Mouse (Mus musculus) liver, postnatal 0 days (tissue): ENCODE measurements around the gene Gm37240. TPM values are rescaled to one million over a fixed set of nuclear protein-coding genes. Genes with fewer than 3 reads are reported as not detected.
"Not testable (repeated sequence)": the region's sequence is repeated elsewhere in the genome, so short reads cannot be mapped to it uniquely, and the experiment has no call there.

ENCODE experiments used
- ATAC-seq: fragments of 200-750 bp; cut with Nextera tagmentation; 2 replicates; pipeline ENCODE4 v1.8.0; 2017; ENCODE audit warnings: mild to moderate bottlenecking, moderate library complexity
- DNase-seq: peaks from one replicate; pipeline ENCODE4 v3.0.0-alpha.2; 2016
- H3K27ac ChIP-seq: fragments of 300-500 bp; sonication (generic); 2 replicates; pipeline ENCODE4 v1.5.1; 2014; ENCODE audit warnings: antibody characterized with exemption, moderate library complexity, mild to moderate bottlenecking, low read depth
- H3K27me3 ChIP-seq: fragments of 300-500 bp; sonication (generic); 2 replicates; pipeline ENCODE4 v1.6.1; 2014; ENCODE audit warnings: low read length, control low read depth, mixed read lengths; ENCODE audit not compliant: insufficient read depth
- H3K36me3 ChIP-seq: fragments of 300-500 bp; sonication (generic); replicated peaks from 2 replicates; pipeline ENCODE4 v1.6.1; 2014; ENCODE audit warnings: mild to moderate bottlenecking, control low read depth, low read length, moderate library complexity, mixed read lengths; ENCODE audit not compliant: insufficient read depth
- H3K4me1 ChIP-seq: fragments of 300-500 bp; sonication (generic); 2 replicates; pipeline ENCODE4 v1.6.1; 2014; ENCODE audit warnings: antibody characterized with exemption, mild to moderate bottlenecking, control low read depth; ENCODE audit not compliant: insufficient read depth
- H3K4me2 ChIP-seq: fragments of 300-500 bp; sonication (generic); 2 replicates; pipeline ENCODE4 v1.6.1; 2014; ENCODE audit warnings: low read depth, mild to moderate bottlenecking, low read length, moderate library complexity, mixed read lengths
- H3K4me3 ChIP-seq: fragments of 300-500 bp; sonication (generic); 2 replicates; pipeline ENCODE4 v1.5.1; 2014; ENCODE audit warnings: low read depth, low read length
- H3K9ac ChIP-seq: fragments of 300-500 bp; sonication (generic); replicated peaks from 2 replicates; pipeline ENCODE4 v1.6.1; 2014; ENCODE audit warnings: mild to moderate bottlenecking, moderate library complexity
- H3K9me3 ChIP-seq: fragments of 300-500 bp; sonication (generic); 2 replicates; pipeline ENCODE4 v1.6.1; 2016; ENCODE audit warnings: mild to moderate bottlenecking, control low read depth, low read length, mixed read lengths
- CTCF ChIP-seq: sonication (generic); IDR thresholded peaks from 2 replicates; pipeline ENCODE4 v1.5.1; 2016; ENCODE audit warnings: antibody characterized with exemption, low read depth
- EP300 ChIP-seq: IDR thresholded peaks from 2 replicates; pipeline ENCODE4 v1.6.1; 2016; ENCODE audit warnings: antibody characterized with exemption, low read depth, mild to moderate bottlenecking
- WGBS: fragments of 180-500 bp; shearing (Covaris S2); extraction: QIAGEN DNeasy Blood & Tissue Kit; methylation state at CpG from one replicate; pipeline ENCODE4 v1.1.7; 2014; ENCODE audit not compliant: insufficient replicate concordance; 5-methylcytosine and 5-hydroxymethylcytosine counted together
- polyA plus RNA-seq: library from polyadenylated mRNA; unstranded; fragments of >200 nt; fragmentation: Nextera tagmentation; extraction: Ambion mirVana; gene quantifications from 2 replicates; pipeline ENCODE4 v1.2.1, GENCODE M21; 2015

The Gm37240 gene
- polyA plus RNA-seq, 1 experiment from 2014 or later: 0.72 TPM

- H3K27me3 ChIP-seq: no peaks in the 10 kb centered on the region
- H3K36me3 ChIP-seq: no peaks in the 10 kb centered on the region; the same call in 1 of the 2 replicates
- no peak for DNase-seq
- H3K9me3 ChIP-seq: no peaks in the 10 kb centered on the region
- H3K4me2 ChIP-seq: no peak overlapping the region
- ATAC-seq: peak; percentile 77
- no peak overlapping the region for H3K9ac ChIP-seq
- no peak overlapping the region for H3K4me3 ChIP-seq
- H3K4me1 ChIP-seq: peaks cover 5% of the 10 kb centered on the region; the same call in 1 of the 2 replicates
- TF ChIP-seq CTCF (no peak), EP300 (peak; percentile 61; the same call in 1 of the 2 replicates)
- WGBS: 64% methylated on average over 4 of the region's 4 CpGs
- no peak overlapping the region for H3K27ac ChIP-seq
These were observed 302.4 kb downstream of the Gm37240 start for GRCm38 (mm10) chr3:85584966-85585365.

- no peaks in the 10 kb centered on the region for H3K27me3 ChIP-seq
- no peak overlapping the region for H3K9ac ChIP-seq
- H3K27ac ChIP-seq: no peak overlapping the region
- 72% methylated on average over 5 of the region's 5 CpGs for WGBS
- DNase-seq (no peak), ATAC-seq (no peak)
- H3K4me2 ChIP-seq: no peak overlapping the region
- H3K4me3 ChIP-seq: no peak overlapping the region
- no peak for TF ChIP-seq EP300
- TF ChIP-seq CTCF: no peak
- no peaks in the 10 kb centered on the region for H3K9me3 ChIP-seq
- H3K36me3 ChIP-seq: peaks cover 2% of the 10 kb centered on the region; the same call in 1 of the 2 replicates
- H3K4me1 ChIP-seq: peaks cover 5% of the 10 kb centered on the region; the same call in 1 of the 2 replicates
These were observed 304.1 kb downstream of the Gm37240 start for GRCm38 (mm10) chr3:85583194-85583593.

GRCm38 (mm10) chr3:85582726-85583125, 304.6 kb downstream of the Gm37240 start:
- ATAC-seq (no peak), DNase-seq (no peak)
- H3K4me1 ChIP-seq: peaks cover 5% of the 10 kb centered on the region; the same call in 1 of the 2 replicates
- no peak overlapping the region for H3K4me2 ChIP-seq
- WGBS: 68% methylated on average over 2 of the region's 2 CpGs
- TF ChIP-seq CTCF: no peak
- no peak for TF ChIP-seq EP300
- no peak overlapping the region for H3K9ac ChIP-seq
- no peak overlapping the region for H3K27ac ChIP-seq
- H3K36me3 ChIP-seq: peaks cover 6% of the 10 kb centered on the region; the same call in 1 of the 2 replicates
- H3K4me3 ChIP-seq: no peak overlapping the region
- H3K27me3 ChIP-seq: no peaks in the 10 kb centered on the region
- H3K9me3 ChIP-seq: no peaks in the 10 kb centered on the region

GRCm38 (mm10) chr3:85573864-85574830, 313.2 kb downstream of the Gm37240 start, which contains the start of gene Gatb:
TSS of gene Gatb (plus strand) at chr3:85574119.
- peaks cover 9% of the 10 kb centered on the region; the same call in 1 of the 2 replicates for H3K36me3 ChIP-seq
- TF ChIP-seq CTCF (peak; percentile 87), EP300 (0 out of 2 replicates have a peak, but pooled peaks have one; percentile 32)

GRCm38 (mm10) chr3:85573216-85573863, 314.0 kb downstream of the Gm37240 start:
- 20% methylated on average over 6 of the region's 6 CpGs for WGBS
- ATAC-seq (peak; percentile 1; the same call in 1 of the 2 replicates), DNase-seq (no peak)
- peaks cover 9% of the 10 kb centered on the region; the same call in 1 of the 2 replicates for H3K36me3 ChIP-seq
- TF ChIP-seq CTCF: no peak
- no peak for TF ChIP-seq EP300
- H3K27ac ChIP-seq: no peak overlapping the region
- no peaks in the 10 kb centered on the region for H3K9me3 ChIP-seq
- peak overlapping the region; percentile 17; the same call in 1 of the 2 replicates for H3K9ac ChIP-seq
- peak overlapping the region; percentile 84 for H3K4me3 ChIP-seq
- H3K27me3 ChIP-seq: no peaks in the 10 kb centered on the region
- peak overlapping the region; percentile 93 for H3K4me2 ChIP-seq
- H3K4me1 ChIP-seq: peaks cover 4% of the 10 kb centered on the region

More at GRCm38 (mm10) chr3:85573864-85574830, 313.2 kb downstream of the Gm37240 start, which contains the start of gene Gatb:
- H3K27me3 ChIP-seq: no peaks in the 10 kb centered on the region
- DNase-seq (peak; percentile 99), ATAC-seq (peak; percentile 100)
- peak within 1 kb of the TSS; percentile 85 for H3K27ac ChIP-seq
- peaks cover 4% of the 10 kb centered on the region for H3K4me1 ChIP-seq
- peak within 1 kb of the TSS; percentile 93 for H3K4me2 ChIP-seq
- peak within 1 kb of the TSS; percentile 85 for H3K9ac ChIP-seq
- WGBS: 2% methylated on average over 41 of the region's 41 CpGs
- peak within 1 kb of the TSS; percentile 84 for H3K4me3 ChIP-seq
- H3K9me3 ChIP-seq: no peaks in the 10 kb centered on the region

GRCm38 (mm10) chr3:85572502-85572901, 314.8 kb downstream of the Gm37240 start:
- not testable (repeated sequence) for H3K9ac ChIP-seq, H3K27me3 ChIP-seq, H3K36me3 ChIP-seq, DNase-seq, H3K9me3 ChIP-seq, H3K4me2 ChIP-seq, H3K4me3 ChIP-seq, H3K27ac ChIP-seq, ATAC-seq, H3K4me1 ChIP-seq
- WGBS: 89% methylated on average over 8 of the region's 8 CpGs
